In the genomic region with DNA sequence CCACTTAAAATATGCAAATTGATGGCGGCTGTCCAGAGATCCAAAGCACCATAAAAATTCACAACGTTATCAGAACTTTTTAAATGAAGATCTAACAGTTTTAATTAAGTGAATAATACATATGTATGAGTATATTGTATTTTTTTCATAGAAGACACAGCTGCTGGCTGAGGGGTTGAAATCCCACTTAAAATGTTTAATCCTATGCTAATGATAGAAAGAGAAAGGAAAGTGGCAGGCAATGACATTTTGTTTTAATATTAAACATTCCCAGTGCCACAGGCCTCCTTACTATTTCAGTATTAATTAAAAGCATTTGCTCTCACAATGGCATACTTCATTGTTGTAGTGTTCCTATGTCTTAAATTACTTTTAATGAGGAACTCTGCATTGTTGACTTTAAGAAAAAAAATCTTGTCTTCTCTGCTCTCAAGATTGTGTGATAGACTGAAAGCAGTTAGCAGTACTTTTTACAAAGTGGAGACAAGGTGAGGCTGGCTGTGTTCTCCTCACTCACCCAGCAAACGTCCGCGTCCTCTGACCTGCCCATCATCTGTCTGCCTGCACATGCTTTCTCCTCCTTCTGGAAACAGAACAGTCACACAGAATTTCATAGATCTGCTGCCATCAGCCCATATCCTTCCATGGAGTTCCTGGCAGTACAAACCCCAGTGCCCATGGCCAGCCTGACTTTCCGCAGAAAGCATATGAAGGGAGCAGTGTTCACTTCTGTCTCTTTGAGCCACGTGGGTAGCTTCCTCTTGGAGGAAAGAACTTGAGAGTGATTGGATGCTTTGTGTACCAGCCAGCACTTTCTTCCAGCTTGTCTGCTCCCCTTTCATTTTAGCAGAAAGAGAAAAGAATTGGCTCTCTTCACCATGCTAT, we compare ENCODE assay signal across 17 mouse cellular contexts.
A peak's percentile ranks its signal among the peaks of the same experiment; 100 is the strongest.
DNase-seq lines count a peak whose midpoint lies in the region; ATAC-seq lines count a peak whose summit lies in the region.
"Had no signal": no experiment of that assay in that cellular context is flagged by ENCODE, and none has a peak within 500 bp of the region (broad histone marks: within the 10 kb centered on the region; RNA-seq: fewer than 3 reads in every experiment).

No protein-coding gene starts in this region.

- no peak for ATAC-seq in limb, embryonic 13.5 days (ENCODE audit: low FRiP score, low read depth)
- ATAC-seq in forebrain, embryonic 13.5 days = peak; percentile 80
- ATAC-seq in midbrain, embryonic 12.5 days (ENCODE audit: low FRiP score, low read depth) = peak; percentile 68

- H3K4me2 ChIP-seq in limb, embryonic 13.5 days (replicated peaks) = no peak overlapping the region
- H3K4me2 ChIP-seq in forebrain, embryonic 13.5 days = peak overlapping the region; percentile 6; the same call in 1 of the 2 replicates
- no peak overlapping the region for H3K4me2 ChIP-seq in midbrain, embryonic 12.5 days (replicated peaks)

- no peaks in the 10 kb centered on the region for H3K36me3 ChIP-seq in limb, embryonic 13.5 days
- H3K36me3 ChIP-seq in limb, embryonic 10.5 days = no peaks in the 10 kb centered on the region
- no peaks in the 10 kb centered on the region for H3K36me3 ChIP-seq in forebrain, embryonic 13.5 days (ENCODE audit: poor library complexity, severe bottlenecking)
- H3K36me3 ChIP-seq in midbrain, embryonic 12.5 days = no peaks in the 10 kb centered on the region

- H3K4me1 ChIP-seq in limb, embryonic 13.5 days = peaks cover 15% of the 10 kb centered on the region
- peaks cover 3% of the 10 kb centered on the region; the same call in 1 of the 2 replicates for H3K4me1 ChIP-seq in limb, embryonic 10.5 days
- H3K4me1 ChIP-seq in forebrain, embryonic 13.5 days = peaks cover 27% of the 10 kb centered on the region
- H3K4me1 ChIP-seq in midbrain, embryonic 12.5 days = peaks cover 19% of the 10 kb centered on the region; the same call in 1 of the 2 replicates
- H3K4me1 ChIP-seq: megakaryocyte, embryonic 14.5 days had no signal

- no peak overlapping the region for H3K4me3 ChIP-seq in limb, embryonic 13.5 days
- H3K4me3 ChIP-seq in limb, embryonic 10.5 days = no peak overlapping the region
- no peak overlapping the region for H3K4me3 ChIP-seq in forebrain, embryonic 13.5 days
- H3K4me3 ChIP-seq in midbrain, embryonic 12.5 days = no peak overlapping the region
- H3K4me3 ChIP-seq: megakaryocyte, embryonic 14.5 days had no signal

- WGBS in limb, embryonic 13.5 days = 58% methylated on average over 7 of the region's 7 CpGs
- 70% methylated on average over 7 of the region's 7 CpGs for WGBS in limb, embryonic 10.5 days
- 27% methylated on average over 7 of the region's 7 CpGs for WGBS in forebrain, embryonic 13.5 days
- 42% methylated on average over 7 of the region's 7 CpGs for WGBS in midbrain, embryonic 12.5 days

- 0 out of 2 replicates have a peak, but pooled peaks cover 3% of the 10 kb centered on the region for H3K9me3 ChIP-seq in limb, embryonic 13.5 days
- H3K9me3 ChIP-seq in limb, embryonic 10.5 days (replicated peaks) = no peaks in the 10 kb centered on the region
- H3K9me3 ChIP-seq in forebrain, embryonic 13.5 days (replicated peaks) = no peaks in the 10 kb centered on the region; the same call in 1 of the 2 replicates
- 0 out of 2 replicates have a peak, but pooled peaks cover 5% of the 10 kb centered on the region for H3K9me3 ChIP-seq in midbrain, embryonic 12.5 days

- no peak for DNase-seq in limb, embryonic 10.5 days (ENCODE audit: low spot score)
- DNase-seq in thymus, postnatal 0 days (ENCODE audit: low spot score) = no peak
- DNase-seq in natural killer cell, adult 2 months (ENCODE audit: low spot score in 2 of 2) = no peak
- DNase-seq in kidney, postnatal 25 days = no peak
- DNase-seq: cerebellum, adult 11 months; cerebellum, postnatal 36 days; heart, adult 18-20 months; kidney, adult 18-20 months; kidney, postnatal 14 days; lung, postnatal 10 days; spleen, adult 18-20 months; thymus, adult 2 months had no signal

- peak overlapping the region; percentile 28; the same call in 1 of the 2 replicates for H3K27ac ChIP-seq in limb, embryonic 13.5 days
- H3K27ac ChIP-seq in limb, embryonic 10.5 days = no peak overlapping the region
- H3K27ac ChIP-seq in forebrain, embryonic 13.5 days = peak overlapping the region; percentile 45; the same call in 1 of the 2 replicates
- H3K27ac ChIP-seq in midbrain, embryonic 12.5 days (replicated peaks) = peak overlapping the region; percentile 72

- no peak overlapping the region for H3K9ac ChIP-seq in limb, embryonic 13.5 days
- no peak overlapping the region for H3K9ac ChIP-seq in forebrain, embryonic 13.5 days
- H3K9ac ChIP-seq in midbrain, embryonic 12.5 days (replicated peaks) = no peak overlapping the region

- no peaks in the 10 kb centered on the region for H3K27me3 ChIP-seq in limb, embryonic 13.5 days
- no peaks in the 10 kb centered on the region for H3K27me3 ChIP-seq in limb, embryonic 10.5 days (ENCODE audit: low read depth, poor library complexity, severe bottlenecking)
- H3K27me3 ChIP-seq in forebrain, embryonic 13.5 days = no peaks in the 10 kb centered on the region
- H3K27me3 ChIP-seq in midbrain, embryonic 12.5 days = no peaks in the 10 kb centered on the region
- H3K27me3 ChIP-seq: megakaryocyte, embryonic 14.5 days; Patski had no signal
